Mouse (Mus musculus) mouse embryonic stem cell (cell line): ENCODE data around the gene Spata2l.
"Not testable (repeated sequence)": the region's sequence is repeated elsewhere in the genome, so short reads cannot be mapped to it uniquely, and the experiment has no call there.

Experiments used
- in situ Hi-C, 2 experiments: fragments of 300-500 bp; cut with MboI; formaldehyde crosslinking; loops; 1 replicate in 1 of 2; 3 replicates in 1 of 2; pipeline ENCODE4 v1.14.3; 2019 to 2020; ENCODE audit warnings: low sequenced_read_pairs in 2 of 2, low pct_unique_long_range_greater_than_20kb in 1 of 2, mixed read lengths in 1 of 2; ENCODE audit not compliant: unreplicated experiment in 1 of 2

Gene Spata2l

GRCm38 (mm10) chr8:123250940-123251339, 14.9 kb upstream of the Spata2l start:
- in situ Hi-C loops, result no loop called here

DNA sequence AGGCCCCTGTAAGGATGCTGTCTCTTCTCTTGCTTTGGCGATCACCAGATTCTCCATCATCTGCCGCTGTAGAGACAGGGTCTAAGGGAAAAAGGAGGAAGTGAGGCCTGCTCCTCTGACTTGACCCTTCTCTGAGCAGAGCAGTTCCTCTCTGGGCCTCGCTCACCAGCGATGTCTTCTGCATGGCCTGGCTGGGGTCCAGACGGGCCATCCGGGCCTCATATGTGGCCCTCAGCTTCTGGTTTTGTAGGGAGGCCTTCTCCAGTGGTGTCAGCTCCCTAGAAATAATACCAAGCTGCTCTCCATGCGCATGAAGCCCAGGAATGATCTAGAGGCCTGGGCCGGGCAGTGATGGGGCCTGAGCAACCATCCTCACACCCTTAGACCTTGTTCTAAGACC, 12.6 kb upstream of the Spata2l start:
- in situ Hi-C loops, result no loop called here

DNA sequence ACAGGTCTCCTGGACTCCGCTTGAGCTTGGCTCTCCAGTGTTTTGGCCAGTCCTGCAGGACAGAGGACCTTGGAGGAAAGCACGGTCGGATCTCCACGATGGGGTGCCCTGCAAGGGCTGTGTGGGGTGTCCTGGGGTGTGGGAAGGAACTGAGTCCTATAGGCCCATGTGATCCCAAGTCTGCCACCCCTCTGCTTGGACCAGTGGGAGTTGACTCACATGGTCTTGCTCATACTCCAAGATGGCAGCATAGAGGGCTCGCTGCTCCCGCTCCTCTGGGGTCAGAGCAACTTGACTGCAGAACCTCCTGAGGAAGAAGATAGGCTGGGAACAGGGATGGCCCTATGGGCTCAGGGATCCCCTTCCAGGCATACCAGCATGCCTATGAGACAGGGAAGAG, 11.7 kb upstream of the Spata2l start:
- in situ Hi-C loops, result no loop called here

GRCm38 (mm10) chr8:123245543-123245942, 9.5 kb upstream of the Spata2l start:
- in situ Hi-C loops, result no loop called here

DNA sequence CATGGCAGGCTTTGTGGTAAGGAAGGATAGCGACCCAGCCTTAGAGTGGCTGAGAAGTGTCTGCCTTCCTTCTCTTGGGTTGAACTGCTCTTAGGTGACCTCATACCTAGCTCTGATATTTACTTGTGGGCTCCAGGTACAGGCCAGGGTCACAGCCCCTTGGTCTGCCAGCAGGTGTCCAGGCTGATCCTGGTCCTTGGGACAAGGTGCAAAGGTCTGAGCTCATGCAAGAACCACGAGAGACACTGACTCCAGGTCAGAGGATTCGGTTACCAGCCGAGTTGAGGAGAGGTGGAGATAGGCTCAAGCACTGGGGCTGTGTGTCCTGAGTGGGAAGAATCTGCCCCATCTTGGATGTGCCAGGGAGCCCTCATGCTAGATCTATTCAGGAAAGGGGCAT, 8.3 kb upstream of the Spata2l start:
- in situ Hi-C loops, result no loop called here

- in situ Hi-C loops, result no loop called here
These were observed 7.0 kb upstream of the Spata2l start for GRCm38 (mm10) chr8:123243053-123243452.

- in situ Hi-C loops, result no loop called here
These were observed 6.3 kb upstream of the Spata2l start for GRCm38 (mm10) chr8:123242107-123242923.

GRCm38 (mm10) chr8:123239398-123239797, 3.4 kb upstream of the Spata2l start:
- in situ Hi-C loops, result no loop called here

DNA sequence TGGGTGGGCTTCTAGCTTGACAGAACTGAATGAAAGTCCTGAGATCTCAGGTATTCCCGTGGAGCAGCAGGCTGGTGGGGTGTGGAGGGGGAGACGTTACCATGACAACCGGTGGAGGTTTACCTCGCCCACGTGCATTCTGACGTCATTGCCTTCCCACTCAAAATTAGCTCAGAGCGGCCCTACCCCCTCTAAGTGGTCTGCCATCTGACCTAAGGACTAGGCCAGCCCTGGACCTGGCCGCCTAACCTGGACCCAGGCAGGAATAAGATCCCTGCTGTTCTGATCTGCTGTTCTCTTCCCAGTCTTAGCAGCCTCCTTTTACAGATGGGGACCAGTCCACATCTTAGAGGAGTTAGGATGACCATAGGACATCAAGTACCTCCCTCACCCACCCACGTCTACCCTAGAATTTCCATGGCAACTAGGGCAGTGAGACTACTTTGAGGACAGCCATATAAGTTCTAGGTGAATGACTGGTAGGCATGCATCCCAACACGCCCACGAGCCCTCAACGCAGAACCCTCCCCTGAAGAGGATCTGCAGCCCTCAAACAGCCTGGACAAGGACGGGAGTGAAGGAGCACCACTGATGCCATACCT, 1.0 kb downstream of the Spata2l start:
- in situ Hi-C loops, result no loop called here

- in situ Hi-C loops, result no loop called here
These were observed 2.3 kb downstream of the Spata2l start for GRCm38 (mm10) chr8:123233760-123234159.

DNA sequence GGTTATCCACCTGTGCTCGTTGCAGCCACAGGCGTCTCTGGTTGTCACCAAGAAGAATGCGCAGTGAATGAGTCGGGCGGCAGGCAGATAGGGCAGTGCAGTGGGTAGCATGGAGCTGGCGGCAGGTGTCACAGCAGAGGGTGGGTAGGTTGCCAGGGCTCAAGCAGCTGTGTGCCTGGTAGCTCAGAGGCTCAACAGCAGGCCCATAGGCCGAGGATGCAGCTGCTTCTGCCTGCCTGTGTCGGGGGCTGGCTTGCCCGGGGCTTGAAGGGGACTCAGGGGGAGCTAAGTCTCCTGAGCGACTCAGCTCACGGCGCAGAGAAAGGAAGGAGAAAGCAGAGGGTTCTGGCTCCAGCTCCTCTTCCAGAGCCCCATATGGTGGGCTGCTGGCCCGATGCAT, 2.7 kb downstream of the Spata2l start:
- in situ Hi-C loops, result no loop called here

- in situ Hi-C loops, result no loop called here
These were observed 3.5 kb downstream of the Spata2l start for GRCm38 (mm10) chr8:123232553-123232952.

- in situ Hi-C loops, result no loop called here
These were observed 4.3 kb downstream of the Spata2l start for GRCm38 (mm10) chr8:123231742-123232141.

DNA sequence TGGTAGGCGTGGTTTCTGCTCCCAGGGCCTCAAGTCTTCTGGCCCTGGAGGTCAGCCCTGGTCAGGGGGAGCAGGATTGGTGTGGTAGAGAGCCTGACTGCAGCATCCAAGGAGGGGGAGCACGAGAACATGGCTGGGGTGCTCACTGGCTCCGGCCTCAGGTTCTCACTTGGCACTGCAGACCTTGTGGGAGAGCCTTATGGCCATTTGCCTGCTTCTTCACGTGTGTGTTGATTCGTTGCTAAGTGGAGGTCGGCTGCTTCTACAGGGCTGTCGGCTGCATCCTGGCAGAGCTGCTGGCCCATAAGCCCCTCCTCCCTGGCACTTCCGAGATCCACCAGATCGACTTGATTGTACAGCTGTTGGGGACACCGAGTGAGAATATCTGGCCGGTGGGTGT, 5.7 kb downstream of the Spata2l start:
- in situ Hi-C loops, result not testable (repeated sequence)

DNA sequence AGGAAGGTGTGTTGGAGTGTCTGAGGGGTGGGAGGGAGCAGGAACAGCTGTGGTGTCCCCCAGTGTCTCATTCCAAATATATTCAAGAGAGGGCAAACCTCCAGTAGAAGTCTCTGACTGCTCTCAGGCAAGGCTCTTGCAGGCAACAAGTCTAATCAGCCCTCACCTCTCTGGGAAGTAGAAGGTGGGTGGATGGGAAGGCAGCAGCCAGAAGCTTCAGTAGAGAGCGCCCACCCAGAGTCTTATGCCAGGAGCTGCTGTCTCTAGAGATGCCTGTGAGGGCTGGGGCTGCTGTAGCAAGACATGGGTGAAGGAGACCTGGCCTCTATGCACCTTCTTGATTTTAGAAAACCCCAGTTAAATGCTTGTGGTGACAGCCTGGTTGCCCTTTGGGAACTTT, 7.6 kb downstream of the Spata2l start:
- in situ Hi-C loops, result no loop called here

DNA sequence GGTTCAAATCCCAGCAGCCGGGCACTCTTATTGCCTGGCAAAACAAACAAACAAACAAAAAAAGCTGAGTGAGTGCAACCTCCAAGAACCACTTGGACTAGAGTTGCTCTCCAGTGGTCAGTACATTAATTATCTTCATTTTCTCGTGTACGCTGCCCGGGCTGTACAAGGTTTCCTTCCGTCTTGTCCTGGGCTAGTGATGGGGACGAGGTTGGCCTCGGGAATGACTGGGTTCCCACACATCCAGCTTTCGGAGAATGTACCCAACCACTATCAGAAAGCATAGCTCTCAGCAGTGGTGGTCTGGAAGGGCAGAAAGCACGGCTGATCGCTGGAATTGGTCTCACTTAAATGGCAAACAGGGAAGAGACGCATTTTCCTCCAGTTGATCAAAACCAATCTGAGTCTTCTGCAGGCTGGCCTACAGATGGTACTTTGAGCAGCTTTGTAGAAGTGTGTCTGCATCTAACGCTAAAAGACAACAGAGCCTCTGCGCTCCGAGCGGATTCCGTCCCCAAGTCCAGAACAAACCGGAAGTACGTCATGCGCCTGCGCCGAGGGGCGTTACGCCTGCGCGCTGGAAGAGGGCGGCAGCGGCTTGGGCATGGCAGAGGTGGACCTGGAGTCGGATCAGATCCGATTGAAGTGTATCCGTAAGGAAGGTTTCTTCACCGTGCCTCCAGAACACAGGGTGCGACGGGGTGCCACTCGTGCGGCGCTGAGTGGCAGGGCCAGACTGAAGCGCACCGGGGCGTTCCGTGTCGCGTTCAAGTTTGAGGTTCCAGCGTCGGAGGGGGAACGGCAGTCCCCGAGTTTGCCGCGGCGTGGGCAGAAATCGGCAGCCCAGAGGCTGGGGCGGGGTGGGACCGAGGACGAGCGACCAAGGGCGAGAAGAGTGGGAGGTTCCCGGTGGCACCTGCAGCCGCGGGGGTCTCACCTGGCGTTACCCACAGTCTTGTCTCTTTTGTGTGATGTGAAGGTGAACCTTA, 11.5 kb downstream of the Spata2l start, which contains the start of gene Cdk10:
Gene Cdk10 (plus strand): TSS at position 565 of the 989 bp plus-strand sequence.
- in situ Hi-C loops, result no loop called here

DNA sequence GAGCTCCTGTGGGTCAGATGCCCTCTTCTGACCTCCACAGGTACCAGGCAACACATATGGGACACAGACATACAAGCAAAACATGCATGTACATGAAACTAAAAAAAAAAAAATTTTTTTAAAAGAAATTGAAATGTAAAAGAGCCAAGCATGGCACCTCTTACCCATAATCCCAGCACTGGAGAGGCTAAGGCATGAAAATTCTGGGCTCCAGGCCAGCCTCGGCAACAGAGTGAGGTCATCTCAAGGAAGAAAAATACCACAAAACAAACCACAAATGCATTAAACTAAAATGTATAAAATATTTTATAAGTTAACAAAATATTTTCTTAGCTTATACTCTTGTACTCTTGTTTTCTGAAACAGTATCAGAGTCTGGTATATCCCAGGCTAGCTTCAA, 15.1 kb downstream of the Spata2l start:
- in situ Hi-C loops, result no loop called here

GRCm38 (mm10) chr8:123215430-123215829, 20.6 kb downstream of the Spata2l start:
- in situ Hi-C loops, result no loop called here
